Mouse (Mus musculus): ENCODE results near the gene Utp14b. TPM values are rescaled to one million over a fixed set of nuclear protein-coding genes. Genes with fewer than 3 reads are reported as not detected.

The Utp14b gene
- polyA plus RNA-seq, 1 experiment from 2014 or later = 4.8 TPM

GRCm38 (mm10) chr1:78657021-78657629 is 713 bp upstream of the Utp14b start:
- peaks cover 44% of the 10 kb centered on the region for H3K4me1 ChIP-seq
- no peaks in the 10 kb centered on the region for H3K9me3 ChIP-seq (replicated peaks)
- 33% methylated on average over 22 of the region's 22 CpGs for WGBS
- DNase-seq (ENCODE audit: low spot score) = no peak
- no peaks in the 10 kb centered on the region for H3K36me3 ChIP-seq
- no peaks in the 10 kb centered on the region for H3K27me3 ChIP-seq (ENCODE audit: low read depth, poor library complexity, severe bottlenecking)
- peak overlapping the region; percentile 78 for H3K4me3 ChIP-seq
- H3K27ac ChIP-seq = peak overlapping the region; percentile 95

- Histone ChIP-seq H3K36me3 (peaks cover 3% of the 10 kb centered on the region), H3K27ac (peak overlapping the region; percentile 95), H3K4me1 (peaks cover 44% of the 10 kb centered on the region), H3K4me3 (peak overlapping the region; percentile 78), H3K9me3 (replicated peaks) (no peaks in the 10 kb centered on the region), H3K27me3 (ENCODE audit: low read depth, poor library complexity, severe bottlenecking) (no peaks in the 10 kb centered on the region)
- DNase-seq (ENCODE audit: low spot score) = peak; percentile 47
- 2% methylated on average over 20 of the region's 20 CpGs for WGBS
Measured at GRCm38 (mm10) chr1:78658441-78659269, 817 bp downstream of the Utp14b start.

- Histone ChIP-seq H3K27ac (peak overlapping the region; percentile 95), H3K36me3 (peaks cover 10% of the 10 kb centered on the region), H3K27me3 (ENCODE audit: low read depth, poor library complexity, severe bottlenecking) (no peaks in the 10 kb centered on the region), H3K9me3 (replicated peaks) (no peaks in the 10 kb centered on the region), H3K4me3 (peak overlapping the region; percentile 78), H3K4me1 (peaks cover 44% of the 10 kb centered on the region)
- no peak for DNase-seq (ENCODE audit: low spot score)
- WGBS = 59% methylated on average over 4 of the region's 4 CpGs
Measured at GRCm38 (mm10) chr1:78659270-78659823, 1.5 kb downstream of the Utp14b start.

- no peak overlapping the region for H3K27ac ChIP-seq
- H3K4me3 ChIP-seq = no peak overlapping the region
- no peaks in the 10 kb centered on the region for H3K9me3 ChIP-seq (replicated peaks)
- no peak for DNase-seq (ENCODE audit: low spot score)
- peaks cover 20% of the 10 kb centered on the region for H3K4me1 ChIP-seq
- H3K27me3 ChIP-seq (ENCODE audit: low read depth, poor library complexity, severe bottlenecking) = no peaks in the 10 kb centered on the region
- WGBS = 90% methylated on average over 4 of the region's 4 CpGs
- peaks cover 60% of the 10 kb centered on the region for H3K36me3 ChIP-seq
Measured at GRCm38 (mm10) chr1:78664326-78664725, 6.5 kb downstream of the Utp14b start.

GRCm38 (mm10) chr1:78665954-78666499 is 8.2 kb downstream of the Utp14b start:
- Histone ChIP-seq H3K36me3 (peaks cover 66% of the 10 kb centered on the region), H3K27me3 (ENCODE audit: low read depth, poor library complexity, severe bottlenecking) (no peaks in the 10 kb centered on the region), H3K4me1 (peaks cover 6% of the 10 kb centered on the region), H3K4me3 (no peak overlapping the region), H3K27ac (no peak overlapping the region), H3K9me3 (replicated peaks) (no peaks in the 10 kb centered on the region)
- no peak for DNase-seq (ENCODE audit: low spot score)
- WGBS = 96% methylated on average over 9 of the region's 9 CpGs

GRCm38 (mm10) chr1:78666585-78666984 is 8.7 kb downstream of the Utp14b start:
- Histone ChIP-seq H3K27ac (no peak overlapping the region), H3K36me3 (peaks cover 66% of the 10 kb centered on the region), H3K4me3 (no peak overlapping the region), H3K9me3 (replicated peaks) (no peaks in the 10 kb centered on the region), H3K27me3 (ENCODE audit: low read depth, poor library complexity, severe bottlenecking) (no peaks in the 10 kb centered on the region), H3K4me1 (peaks cover under 1% of the 10 kb centered on the region)
- WGBS = 92% methylated on average over 1 of the region's 1 CpGs
- DNase-seq (ENCODE audit: low spot score) = no peak

GRCm38 (mm10) chr1:78682291-78682690 is 24.5 kb downstream of the Utp14b start:
- H3K4me1 ChIP-seq = no peaks in the 10 kb centered on the region
- no peaks in the 10 kb centered on the region for H3K27me3 ChIP-seq (ENCODE audit: low read depth, poor library complexity, severe bottlenecking)
- WGBS = 97% methylated on average over 3 of the region's 3 CpGs
- peaks cover 20% of the 10 kb centered on the region for H3K36me3 ChIP-seq
- H3K4me3 ChIP-seq = no peak overlapping the region
- H3K9me3 ChIP-seq (replicated peaks) = no peaks in the 10 kb centered on the region
- no peak for DNase-seq (ENCODE audit: low spot score)
- no peak overlapping the region for H3K27ac ChIP-seq

GRCm38 (mm10) chr1:78684128-78684527 is 26.3 kb downstream of the Utp14b start:
- H3K27ac ChIP-seq = no peak overlapping the region
- H3K36me3 ChIP-seq = peaks cover 32% of the 10 kb centered on the region
- H3K4me3 ChIP-seq = no peak overlapping the region
- no peak for DNase-seq (ENCODE audit: low spot score)
- no peaks in the 10 kb centered on the region for H3K4me1 ChIP-seq
- 87% methylated on average over 8 of the region's 8 CpGs for WGBS
- no peaks in the 10 kb centered on the region for H3K27me3 ChIP-seq (ENCODE audit: low read depth, poor library complexity, severe bottlenecking)
- no peaks in the 10 kb centered on the region for H3K9me3 ChIP-seq (replicated peaks)

- H3K36me3 ChIP-seq = peaks cover 51% of the 10 kb centered on the region
- H3K9me3 ChIP-seq (replicated peaks) = no peaks in the 10 kb centered on the region
- H3K27ac ChIP-seq = no peak overlapping the region
- no peaks in the 10 kb centered on the region for H3K27me3 ChIP-seq (ENCODE audit: low read depth, poor library complexity, severe bottlenecking)
- no peak for DNase-seq (ENCODE audit: low spot score)
- H3K4me1 ChIP-seq = no peaks in the 10 kb centered on the region
- H3K4me3 ChIP-seq = no peak overlapping the region
Measured at GRCm38 (mm10) chr1:78686872-78687271, 29.0 kb downstream of the Utp14b start.

GRCm38 (mm10) chr1:78688149-78688548 is 30.3 kb downstream of the Utp14b start:
- Histone ChIP-seq H3K9me3 (replicated peaks) (no peaks in the 10 kb centered on the region), H3K4me3 (no peak overlapping the region), H3K27me3 (ENCODE audit: low read depth, poor library complexity, severe bottlenecking) (no peaks in the 10 kb centered on the region), H3K27ac (no peak overlapping the region), H3K4me1 (no peaks in the 10 kb centered on the region), H3K36me3 (peaks cover 52% of the 10 kb centered on the region)
- DNase-seq (ENCODE audit: low spot score) = no peak
- 96% methylated on average over 7 of the region's 7 CpGs for WGBS

- Histone ChIP-seq H3K9me3 (replicated peaks) (no peaks in the 10 kb centered on the region), H3K36me3 (peaks cover 92% of the 10 kb centered on the region), H3K27ac (no peak overlapping the region), H3K4me1 (no peaks in the 10 kb centered on the region), H3K27me3 (ENCODE audit: low read depth, poor library complexity, severe bottlenecking) (no peaks in the 10 kb centered on the region), H3K4me3 (no peak overlapping the region)
- 93% methylated on average over 9 of the region's 9 CpGs for WGBS
- no peak for DNase-seq (ENCODE audit: low spot score)
Measured at GRCm38 (mm10) chr1:78694503-78695258, 36.8 kb downstream of the Utp14b start.

GRCm38 (mm10) chr1:78696305-78696704 is 38.5 kb downstream of the Utp14b start:
- WGBS = 89% methylated on average over 2 of the region's 2 CpGs

More at GRCm38 (mm10) chr1:78696305-78696704, 38.5 kb downstream of the Utp14b start:
- H3K4me3 ChIP-seq = no peak overlapping the region
- H3K9me3 ChIP-seq (replicated peaks) = no peaks in the 10 kb centered on the region
- H3K36me3 ChIP-seq = peaks cover 94% of the 10 kb centered on the region
- no peaks in the 10 kb centered on the region for H3K27me3 ChIP-seq (ENCODE audit: low read depth, poor library complexity, severe bottlenecking)
- no peak for DNase-seq (ENCODE audit: low spot score)
- no peak overlapping the region for H3K27ac ChIP-seq
- H3K4me1 ChIP-seq = no peaks in the 10 kb centered on the region

Measured in limb, embryonic 10.5 days (tissue).